Mouse (Mus musculus) forebrain, embryonic 12.5 days (tissue): ENCODE measurements around the gene Akt3. TPM values are rescaled to one million over a fixed set of nuclear protein-coding genes. Genes with fewer than 3 reads are reported as not detected.

ENCODE experiments used
- ATAC-seq: fragments of 200-750 bp; cut with Nextera tagmentation; 2 replicates; pipeline ENCODE4 v1.8.0; 2017; ENCODE audit warnings: moderate TSS enrichment; ENCODE audit not compliant: low FRiP score
- H3K27ac ChIP-seq: fragments of 300-500 bp; sonication (generic); 2 replicates; pipeline ENCODE4 v1.5.1; 2016; ENCODE audit warnings: mild to moderate bottlenecking
- H3K27me3 ChIP-seq: fragments of 300-500 bp; sonication (generic); 2 replicates; pipeline ENCODE4 v1.6.1; 2016; ENCODE audit warnings: mild to moderate bottlenecking
- H3K36me3 ChIP-seq: fragments of 300-500 bp; sonication (generic); replicated peaks from 2 replicates; pipeline ENCODE4 v1.6.1; 2016; ENCODE audit warnings: mild to moderate bottlenecking
- H3K4me1 ChIP-seq: fragments of 300-500 bp; sonication (generic); 2 replicates; pipeline ENCODE4 v1.6.1; 2016
- H3K4me2 ChIP-seq: fragments of 300-500 bp; sonication (generic); 2 replicates; pipeline ENCODE4 v1.6.1; 2016; ENCODE audit warnings: mild to moderate bottlenecking, moderate library complexity
- H3K4me3 ChIP-seq: fragments of 300-500 bp; sonication (generic); replicated peaks from 2 replicates; pipeline ENCODE4 v1.5.1; 2016; ENCODE audit warnings: mild to moderate bottlenecking
- H3K9ac ChIP-seq: fragments of 300-500 bp; sonication (generic); 2 replicates; pipeline ENCODE4 v1.6.1; 2016; ENCODE audit warnings: mild to moderate bottlenecking
- H3K9me3 ChIP-seq: fragments of 300-500 bp; sonication (generic); 2 replicates; pipeline ENCODE4 v1.6.1; 2016
- WGBS: fragments of 180-500 bp; shearing (Covaris S2); methylation state at CpG from one replicate; pipeline ENCODE4 v1.1.7; 2016; 5-methylcytosine and 5-hydroxymethylcytosine counted together
- polyA plus RNA-seq: library from polyadenylated mRNA; unstranded; fragments of >200 nt; fragmentation: Nextera tagmentation; extraction: Ambion mirVana; gene quantifications from 2 replicates; pipeline ENCODE4 v1.2.1, GENCODE M21; 2016

Gene Akt3
- polyA plus RNA-seq, 1 experiment from 2014 or later = 24.5 TPM

DNA sequence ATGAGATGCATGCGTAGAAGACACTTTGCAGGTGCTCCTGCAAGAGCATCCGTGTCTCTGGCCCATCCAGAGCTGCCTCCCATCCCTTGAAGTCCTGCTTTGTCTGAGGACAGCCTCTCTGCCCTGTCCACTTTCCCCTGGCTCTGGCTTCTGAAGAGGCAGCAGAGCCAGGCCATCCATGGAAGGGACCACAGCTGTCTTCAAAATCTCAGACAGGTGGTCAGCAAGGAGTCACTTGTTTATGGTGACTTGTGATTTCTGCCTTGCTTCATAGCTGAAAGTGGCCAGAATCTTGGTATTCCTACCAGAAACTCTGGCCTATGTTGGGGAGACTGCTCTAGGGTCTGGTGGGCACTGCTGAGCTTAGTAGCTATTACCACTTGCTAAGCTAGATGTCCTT, 241.3 kb downstream of the Akt3 start:
- Histone ChIP-seq H3K9me3 (no peaks in the 10 kb centered on the region), H3K27me3 (no peaks in the 10 kb centered on the region), H3K4me1 (peaks cover 46% of the 10 kb centered on the region), H3K9ac (no peak overlapping the region), H3K36me3 (no peaks in the 10 kb centered on the region; the same call in 1 of the 2 replicates), H3K4me2 (no peak overlapping the region), H3K27ac (no peak overlapping the region), H3K4me3 (no peak overlapping the region)
- ATAC-seq = no peak
- 90% methylated on average over 2 of the region's 2 CpGs for WGBS

DNA sequence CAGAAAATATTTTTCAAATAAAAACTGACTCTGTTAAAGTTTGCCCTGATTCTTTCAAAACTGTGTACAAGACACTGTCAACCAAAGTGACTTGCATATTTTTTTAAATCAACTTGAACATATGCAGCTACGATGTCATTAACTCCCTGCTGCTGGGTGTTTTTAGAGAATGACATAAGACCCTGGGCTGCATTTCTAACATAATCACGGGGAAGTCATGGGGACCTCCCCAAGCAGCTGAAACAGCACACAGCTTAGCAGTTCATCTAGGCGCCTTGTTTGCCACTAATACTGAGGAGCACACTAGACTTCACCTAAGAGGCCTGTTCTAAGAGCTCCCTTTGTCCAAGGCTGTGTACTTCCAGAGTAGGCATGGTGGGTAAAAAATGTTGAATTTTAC, 242.1 kb downstream of the Akt3 start:
- no peaks in the 10 kb centered on the region; the same call in 1 of the 2 replicates for H3K36me3 ChIP-seq
- no peak overlapping the region for H3K4me2 ChIP-seq
- peaks cover 54% of the 10 kb centered on the region for H3K4me1 ChIP-seq
- ATAC-seq = no peak
- H3K9ac ChIP-seq = no peak overlapping the region
- WGBS = 44% methylated on average over 3 of the region's 3 CpGs
- H3K27ac ChIP-seq = peak overlapping the region; percentile 53; the same call in 1 of the 2 replicates
- H3K27me3 ChIP-seq = no peaks in the 10 kb centered on the region
- H3K4me3 ChIP-seq = no peak overlapping the region
- no peaks in the 10 kb centered on the region for H3K9me3 ChIP-seq

DNA sequence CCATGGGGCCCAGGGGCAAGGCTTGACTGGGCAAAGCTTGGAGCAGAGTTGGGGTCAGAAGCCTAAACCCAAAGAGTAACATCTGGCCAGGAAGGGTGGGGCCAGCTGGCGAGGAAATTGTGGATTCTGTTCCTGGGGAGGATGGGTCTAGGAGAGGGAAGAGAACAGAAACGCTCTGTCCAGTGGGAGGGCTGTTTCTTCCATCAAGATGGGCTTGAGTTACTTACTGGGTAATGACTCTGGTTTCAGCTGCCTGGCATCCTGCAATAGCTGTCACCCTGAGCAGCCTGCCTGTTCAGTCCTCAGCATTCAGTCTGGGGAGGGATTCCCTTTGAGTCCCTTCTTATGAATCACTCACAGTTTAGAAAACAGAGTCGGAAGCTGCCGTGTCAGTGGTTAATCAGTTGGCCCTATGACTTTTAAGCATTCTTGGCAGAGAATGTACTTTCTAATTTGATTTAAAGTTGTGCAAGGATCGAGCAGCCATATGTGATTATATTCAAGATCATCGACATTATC, 243.0 kb downstream of the Akt3 start:
- 66% methylated on average over 6 of the region's 6 CpGs for WGBS
- H3K27ac ChIP-seq = peak overlapping the region; percentile 27; the same call in 1 of the 2 replicates
- no peak overlapping the region for H3K9ac ChIP-seq
- H3K27me3 ChIP-seq = no peaks in the 10 kb centered on the region
- H3K4me2 ChIP-seq = no peak overlapping the region
- H3K4me1 ChIP-seq = peaks cover 64% of the 10 kb centered on the region
- ATAC-seq = no peak
- H3K9me3 ChIP-seq = no peaks in the 10 kb centered on the region
- H3K36me3 ChIP-seq = no peaks in the 10 kb centered on the region; the same call in 1 of the 2 replicates
- no peak overlapping the region for H3K4me3 ChIP-seq

DNA sequence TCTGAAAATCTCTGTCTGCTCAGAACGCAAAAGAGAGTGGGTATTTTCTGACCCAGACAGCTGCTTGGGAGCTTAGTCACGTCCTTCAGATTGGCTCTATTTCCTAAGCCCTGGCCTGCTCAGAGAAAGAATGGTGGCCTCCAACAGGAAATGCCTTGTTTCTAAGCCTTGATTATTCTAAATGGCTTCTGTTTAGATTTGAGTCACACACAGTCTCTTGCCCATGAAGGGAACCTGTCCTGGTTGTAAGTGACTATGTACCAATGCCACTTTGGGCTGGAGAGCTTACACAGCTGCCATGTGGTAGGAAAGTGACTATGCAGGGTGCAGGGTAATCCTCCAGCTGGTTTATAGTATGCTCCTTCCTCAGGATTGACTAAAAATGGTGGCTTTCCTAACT, 243.7 kb downstream of the Akt3 start:
- 47% methylated on average over 2 of the region's 2 CpGs for WGBS
- no peak for ATAC-seq

DNA sequence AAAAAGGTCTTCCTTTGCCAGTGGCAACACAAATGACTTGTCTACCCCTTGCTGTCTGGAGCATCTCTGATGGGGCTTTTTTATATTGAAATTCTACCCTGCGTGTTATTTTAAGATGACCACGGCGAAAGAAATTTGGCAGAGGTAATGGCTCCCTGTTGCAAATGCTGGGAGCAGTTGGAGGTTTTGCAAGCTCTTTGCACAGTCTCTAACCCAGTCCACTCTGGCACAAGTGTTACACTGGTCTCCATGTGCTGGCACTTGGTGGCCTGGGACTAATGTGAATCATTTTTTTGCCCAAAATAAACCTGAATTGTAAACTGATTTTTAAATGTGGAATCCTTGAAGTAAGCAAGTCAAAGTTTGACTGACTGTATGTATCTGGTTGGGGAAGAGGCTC, 244.2 kb downstream of the Akt3 start:
- ATAC-seq = no peak
- Histone ChIP-seq H3K9ac (no peak overlapping the region), H3K4me3 (no peak overlapping the region), H3K9me3 (no peaks in the 10 kb centered on the region), H3K27ac (no peak overlapping the region), H3K4me2 (no peak overlapping the region), H3K36me3 (no peaks in the 10 kb centered on the region), H3K4me1 (peaks cover 65% of the 10 kb centered on the region), H3K27me3 (no peaks in the 10 kb centered on the region)
- WGBS = 93% methylated on average over 3 of the region's 3 CpGs

More for the DNA sequence above, 243.7 kb downstream of the Akt3 start:
- Histone ChIP-seq H3K27ac (peak overlapping the region; percentile 27; the same call in 1 of the 2 replicates), H3K4me3 (no peak overlapping the region), H3K9me3 (no peaks in the 10 kb centered on the region), H3K4me1 (peaks cover 68% of the 10 kb centered on the region), H3K4me2 (no peak overlapping the region), H3K27me3 (no peaks in the 10 kb centered on the region), H3K36me3 (no peaks in the 10 kb centered on the region), H3K9ac (no peak overlapping the region)

DNA sequence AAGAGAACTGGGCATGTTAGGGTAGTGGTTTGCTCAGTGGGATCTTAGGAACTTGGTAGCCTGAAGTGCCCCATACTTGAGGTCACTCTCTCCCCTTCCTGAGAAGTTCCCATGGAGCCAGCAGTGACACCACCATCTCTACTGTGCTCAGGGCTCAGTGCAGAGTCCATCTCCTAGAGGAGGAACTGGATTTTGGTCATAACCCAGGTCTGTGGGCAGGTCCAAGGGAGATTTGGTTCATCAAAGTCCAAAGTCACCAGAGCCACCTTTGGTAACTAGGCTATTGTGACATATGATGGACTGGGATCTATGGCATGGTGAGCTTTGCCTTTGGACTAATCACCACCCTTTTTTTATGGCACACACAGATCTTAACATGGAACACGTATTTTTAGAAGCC, 244.7 kb downstream of the Akt3 start:
- H3K27me3 ChIP-seq = no peaks in the 10 kb centered on the region
- H3K9ac ChIP-seq = no peak overlapping the region
- ATAC-seq = no peak
- 97% methylated on average over 1 of the region's 1 CpGs for WGBS
- H3K9me3 ChIP-seq = no peaks in the 10 kb centered on the region
- H3K4me1 ChIP-seq = peaks cover 68% of the 10 kb centered on the region
- H3K4me2 ChIP-seq = no peak overlapping the region
- no peak overlapping the region for H3K4me3 ChIP-seq
- H3K36me3 ChIP-seq = no peaks in the 10 kb centered on the region
- H3K27ac ChIP-seq = no peak overlapping the region

DNA sequence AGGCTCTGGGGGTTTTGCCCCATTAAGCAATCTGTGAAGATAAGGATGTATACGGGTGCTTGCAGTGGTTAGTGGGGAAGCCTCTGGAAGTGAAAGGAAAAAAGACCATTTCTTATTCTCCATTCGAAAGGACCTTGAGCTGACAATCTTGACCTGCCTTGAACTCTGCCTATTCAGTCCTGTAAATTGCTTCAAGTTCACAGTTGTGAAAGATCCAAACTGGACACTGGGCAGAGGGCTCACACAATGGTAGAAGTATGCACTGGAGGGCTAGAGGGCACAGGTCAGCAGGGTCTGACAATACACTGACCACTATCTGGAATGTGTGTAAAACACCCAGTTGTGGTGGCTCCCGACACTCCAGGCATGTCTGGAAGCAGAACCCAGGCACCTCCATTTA, 245.2 kb downstream of the Akt3 start:
- no peaks in the 10 kb centered on the region for H3K9me3 ChIP-seq
- no peak overlapping the region for H3K4me2 ChIP-seq
- H3K4me1 ChIP-seq = peaks cover 68% of the 10 kb centered on the region
- H3K9ac ChIP-seq = no peak overlapping the region
- H3K4me3 ChIP-seq = no peak overlapping the region
- no peak for ATAC-seq
- H3K27ac ChIP-seq = no peak overlapping the region
- no peaks in the 10 kb centered on the region for H3K36me3 ChIP-seq
- no peaks in the 10 kb centered on the region for H3K27me3 ChIP-seq
- 68% methylated on average over 3 of the region's 3 CpGs for WGBS

DNA sequence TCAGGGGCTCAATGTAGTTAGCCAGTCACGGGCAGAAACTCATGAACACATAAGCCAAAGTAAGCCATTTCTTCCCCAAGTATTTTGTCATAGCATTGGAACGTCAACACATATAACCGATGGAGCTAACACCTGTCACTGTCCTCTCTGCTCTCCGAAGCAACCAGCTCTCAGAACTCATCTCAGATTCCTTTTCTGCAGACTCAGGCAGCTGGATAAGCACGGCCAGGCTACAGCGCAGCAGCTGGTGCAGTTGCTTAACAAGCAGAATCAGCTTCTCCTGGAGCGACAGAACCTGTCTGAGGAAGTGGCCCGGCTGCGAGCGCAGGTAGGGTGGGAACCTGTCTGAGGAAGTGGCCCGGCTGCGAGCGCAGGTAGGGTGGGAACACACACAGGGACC, 246.3 kb downstream of the Akt3 start:
- no peak for ATAC-seq
- Histone ChIP-seq H3K27ac (peak overlapping the region; percentile 63; the same call in 1 of the 2 replicates), H3K27me3 (no peaks in the 10 kb centered on the region)

DNA sequence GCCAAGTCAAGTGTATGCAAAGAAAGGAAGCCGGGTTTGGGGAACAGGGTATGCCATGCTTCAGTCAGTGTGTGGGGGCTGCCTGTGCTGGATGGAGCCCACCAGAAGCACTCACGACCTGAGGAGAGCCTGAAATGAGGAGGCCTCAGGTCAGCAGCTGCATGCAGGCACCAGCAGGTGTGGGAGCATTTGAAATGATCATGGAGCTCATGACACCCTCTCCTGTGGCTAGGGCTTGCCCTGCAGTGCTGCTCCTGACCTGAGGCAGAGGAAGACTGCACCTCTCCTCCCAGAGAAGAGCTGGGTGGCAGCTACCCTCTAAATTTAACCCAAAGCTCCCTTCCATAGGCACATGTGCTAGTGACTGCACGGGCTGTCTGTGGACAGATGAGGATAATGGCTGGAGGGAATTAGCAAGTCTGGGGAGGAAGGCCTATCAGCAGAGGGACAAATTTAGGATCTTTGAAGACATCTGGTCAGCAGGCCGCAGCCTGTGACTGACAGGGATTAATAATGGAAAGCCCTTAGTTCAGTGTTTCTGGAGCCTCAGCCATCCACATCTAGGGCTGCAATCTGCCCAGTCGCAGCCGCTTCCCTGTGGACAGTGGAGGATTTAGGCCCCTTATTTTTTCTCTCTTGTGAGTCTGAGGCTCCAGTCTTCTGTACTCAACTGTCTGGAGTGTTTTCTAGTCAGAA, 247.2 kb downstream of the Akt3 start:
- Histone ChIP-seq H3K9ac (peak overlapping the region; percentile 33; the same call in 1 of the 2 replicates), H3K27me3 (no peaks in the 10 kb centered on the region), H3K9me3 (no peaks in the 10 kb centered on the region), H3K27ac (peak overlapping the region; percentile 63), H3K36me3 (no peaks in the 10 kb centered on the region), H3K4me3 (no peak overlapping the region), H3K4me1 (peaks cover 54% of the 10 kb centered on the region), H3K4me2 (no peak overlapping the region)
- WGBS = 40% methylated on average over 6 of the region's 6 CpGs
- ATAC-seq = 0 out of 2 replicates have a peak, but pooled peaks have one; percentile 33

More for the DNA sequence above, 246.3 kb downstream of the Akt3 start:
- Histone ChIP-seq H3K4me3 (no peak overlapping the region), H3K4me1 (peaks cover 63% of the 10 kb centered on the region), H3K9me3 (no peaks in the 10 kb centered on the region), H3K36me3 (no peaks in the 10 kb centered on the region), H3K9ac (no peak overlapping the region), H3K4me2 (no peak overlapping the region)
- WGBS = 87% methylated on average over 13 of the region's 13 CpGs

DNA sequence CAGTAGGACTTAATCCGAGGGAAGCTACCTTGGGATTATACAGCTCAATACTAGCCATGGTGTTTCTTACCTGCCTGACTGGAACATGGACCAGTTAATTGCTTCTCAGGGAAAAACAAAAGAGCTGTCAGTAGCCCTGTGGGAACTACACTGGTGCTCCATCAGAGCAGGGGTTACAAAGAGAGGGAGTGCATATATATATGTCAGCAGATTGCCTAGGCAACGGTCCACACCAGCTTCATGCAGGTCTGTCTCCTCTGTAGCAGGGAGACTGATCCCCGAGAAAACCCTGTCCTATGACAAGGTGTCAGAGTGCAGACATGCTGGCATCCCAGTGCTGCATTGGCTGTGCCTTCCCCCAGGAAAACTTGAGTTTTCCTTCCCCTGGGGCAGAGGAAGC, 248.0 kb downstream of the Akt3 start:
- Histone ChIP-seq H3K4me1 (peaks cover 49% of the 10 kb centered on the region), H3K9ac (no peak overlapping the region), H3K4me2 (no peak overlapping the region)

DNA sequence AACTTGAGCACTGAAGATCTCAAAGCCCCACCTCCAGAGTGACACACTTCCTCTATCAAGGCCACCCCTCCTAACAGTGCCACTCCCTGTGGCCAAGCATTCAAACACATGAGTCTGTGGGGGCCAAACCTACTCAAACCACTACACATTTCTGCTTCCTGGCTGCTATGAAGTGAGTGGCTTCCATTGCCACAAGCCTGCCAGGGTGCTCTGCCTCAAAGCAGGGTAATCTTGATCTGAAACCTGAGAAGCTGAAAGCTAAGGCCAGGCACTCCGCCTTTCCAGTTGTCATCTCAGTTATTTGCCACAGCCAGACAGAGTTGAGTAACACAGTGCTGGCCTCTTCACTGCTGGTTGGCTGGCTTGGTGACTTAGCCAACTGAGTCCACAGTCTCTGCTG, 249.2 kb downstream of the Akt3 start:
- Histone ChIP-seq H3K4me2 (no peak overlapping the region), H3K4me1 (peaks cover 46% of the 10 kb centered on the region), H3K4me3 (no peak overlapping the region), H3K9me3 (no peaks in the 10 kb centered on the region), H3K36me3 (no peaks in the 10 kb centered on the region), H3K27ac (0 out of 2 replicates have a peak overlapping the region, but pooled peaks have one; percentile 25), H3K27me3 (no peaks in the 10 kb centered on the region), H3K9ac (no peak overlapping the region)
- ATAC-seq = no peak
- 69% methylated on average over 1 of the region's 1 CpGs for WGBS

More for the DNA sequence above, 248.0 kb downstream of the Akt3 start:
- Histone ChIP-seq H3K4me3 (no peak overlapping the region), H3K9me3 (no peaks in the 10 kb centered on the region), H3K27ac (peak overlapping the region; percentile 63), H3K27me3 (no peaks in the 10 kb centered on the region), H3K36me3 (no peaks in the 10 kb centered on the region)
- 21% methylated on average over 3 of the region's 3 CpGs for WGBS
- peak; percentile 70 for ATAC-seq

DNA sequence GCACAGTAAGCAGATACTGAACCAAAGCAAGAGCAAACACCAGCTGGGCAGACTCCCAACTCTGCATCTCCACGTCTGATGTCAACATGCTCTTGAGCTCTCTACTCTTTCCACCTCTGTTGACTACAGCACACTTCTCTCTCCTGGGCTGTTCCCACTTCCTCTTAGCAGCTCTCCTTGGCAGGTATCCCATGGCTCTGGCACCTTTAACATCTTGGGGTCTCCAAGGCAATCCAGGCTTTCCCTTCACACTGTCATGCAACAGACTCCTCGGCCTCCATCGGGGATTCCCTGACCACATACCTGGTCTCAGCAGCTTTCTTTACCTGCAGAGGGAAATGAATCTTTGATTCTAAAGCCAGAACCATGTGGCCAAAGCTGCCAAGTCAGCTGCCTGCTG, 250.6 kb downstream of the Akt3 start:
- WGBS = 89% methylated on average over 3 of the region's 3 CpGs
- H3K4me1 ChIP-seq = peaks cover 56% of the 10 kb centered on the region

More for the DNA sequence above, 250.6 kb downstream of the Akt3 start:
- no peaks in the 10 kb centered on the region for H3K9me3 ChIP-seq
- no peak overlapping the region for H3K4me3 ChIP-seq
- no peak overlapping the region for H3K27ac ChIP-seq
- H3K4me2 ChIP-seq = no peak overlapping the region
- no peak for ATAC-seq
- H3K27me3 ChIP-seq = no peaks in the 10 kb centered on the region
- H3K9ac ChIP-seq = no peak overlapping the region
- no peaks in the 10 kb centered on the region for H3K36me3 ChIP-seq
